Mouse (Mus musculus) C2C12 (cell line): Measurements from ENCODE around the gene Tmem131l. TPM values are rescaled to one million over a fixed set of nuclear protein-coding genes. Genes with fewer than 3 reads are reported as not detected.

Experiments used
- H3K27me3 ChIP-seq: one replicate; pipeline ENCODE4 v1.6.1; 2011; ENCODE audit not compliant: control insufficient read depth, insufficient read depth, insufficient read length
- H3K36me3 ChIP-seq: one replicate; pipeline ENCODE4 v1.6.1; 2011; ENCODE audit not compliant: control insufficient read depth, insufficient read depth
- H3K4me3 ChIP-seq: one replicate; pipeline ENCODE4 v1.5.1; 2011; ENCODE audit warnings: mild to moderate bottlenecking, control low read depth; ENCODE audit not compliant: poor library complexity, insufficient read depth, severe bottlenecking
- H3K79me2 ChIP-seq: one replicate; pipeline ENCODE4 v1.6.1; 2011; ENCODE audit not compliant: control insufficient read depth, insufficient read depth
- H3K79me3 ChIP-seq: one replicate; pipeline ENCODE4 v1.6.1; 2011; ENCODE audit warnings: low read depth, control low read depth
- H3ac ChIP-seq: one replicate; pipeline ENCODE3; 2011; ENCODE audit warnings: low read depth; ENCODE audit not compliant: control insufficient read depth, insufficient read length
- CEBPB ChIP-seq: IDR thresholded peaks from one replicate; pipeline ENCODE4 v1.6.1; 2011; ENCODE audit warnings: low read depth, mild to moderate bottlenecking, control low read depth, moderate library complexity
- CTCF ChIP-seq: IDR thresholded peaks from one replicate; pipeline ENCODE4 v1.5.1; 2011; ENCODE audit not compliant: control insufficient read depth, insufficient read depth, insufficient read length
- FOSL1 ChIP-seq: IDR thresholded peaks from one replicate; pipeline ENCODE4 v1.8.0; 2011; ENCODE audit warnings: mild to moderate bottlenecking, low read length; ENCODE audit not compliant: poor library complexity, insufficient read depth, severe bottlenecking
- MAX ChIP-seq: IDR thresholded peaks from one replicate; pipeline ENCODE4 v1.6.1; 2011; ENCODE audit warnings: mild to moderate bottlenecking, control low read depth
- MYOD1 ChIP-seq: IDR thresholded peaks from one replicate; pipeline ENCODE4 v1.6.1; 2011; ENCODE audit warnings: low read depth; ENCODE audit not compliant: control insufficient read depth, insufficient read length
- MYOG ChIP-seq: IDR thresholded peaks from one replicate; pipeline ENCODE4 v1.6.1; 2011; ENCODE audit not compliant: control insufficient read depth, insufficient read length; ENCODE audit errors: extremely low read depth
- USF1 ChIP-seq: IDR thresholded peaks from one replicate; pipeline ENCODE4 v1.6.1; 2011; ENCODE audit warnings: low read depth, mild to moderate bottlenecking, control low read depth, moderate library complexity
- polyA plus RNA-seq: library from polyadenylated mRNA; unstranded; fragments of >200 nt; fragmentation: generic; extraction: Trizol; gene quantifications from one replicate; pipeline ENCODE4 v1.2.1, GENCODE M21; 2012; ENCODE audit warnings: missing spikeins

Tmem131l gene
- polyA plus RNA-seq, 1 experiment, result 10.4 TPM

DNA sequence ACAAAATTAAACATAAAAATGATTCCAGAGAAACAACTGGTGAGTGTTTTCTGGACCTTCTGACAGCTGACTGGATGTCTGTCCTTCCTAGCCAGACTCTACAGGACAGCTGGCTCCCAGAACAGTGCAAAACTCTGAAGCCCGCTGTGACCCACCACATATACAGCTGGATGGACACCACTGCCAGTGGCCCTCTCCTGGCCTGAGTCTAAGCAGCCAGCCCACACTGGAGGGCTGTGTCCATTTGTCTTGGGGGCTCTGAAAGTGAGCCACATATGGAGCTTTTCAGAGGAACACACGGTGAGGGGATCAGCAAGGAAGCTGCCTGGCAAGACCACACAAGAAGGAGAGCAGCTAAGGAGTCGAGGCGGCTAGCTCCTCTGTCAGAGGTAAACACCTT is 51.8 kb downstream of the Tmem131l start:
- H3K4me3 ChIP-seq, result no peak overlapping the region
- H3K79me2 ChIP-seq, result peaks cover 7% of the 10 kb centered on the region
- peaks cover 5% of the 10 kb centered on the region for H3K79me3 ChIP-seq
- H3ac ChIP-seq, result no peak overlapping the region
- H3K36me3 ChIP-seq, result no peaks in the 10 kb centered on the region
- TF ChIP-seq CEBPB, result no peak
- TF ChIP-seq MYOD1, result no peak
- TF ChIP-seq FOSL1, result no peak
- no peak for TF ChIP-seq MYOG
- no peak for TF ChIP-seq USF1
- no peak for TF ChIP-seq CTCF
- TF ChIP-seq MAX, result no peak
- H3K27me3 ChIP-seq, result no peaks in the 10 kb centered on the region

DNA sequence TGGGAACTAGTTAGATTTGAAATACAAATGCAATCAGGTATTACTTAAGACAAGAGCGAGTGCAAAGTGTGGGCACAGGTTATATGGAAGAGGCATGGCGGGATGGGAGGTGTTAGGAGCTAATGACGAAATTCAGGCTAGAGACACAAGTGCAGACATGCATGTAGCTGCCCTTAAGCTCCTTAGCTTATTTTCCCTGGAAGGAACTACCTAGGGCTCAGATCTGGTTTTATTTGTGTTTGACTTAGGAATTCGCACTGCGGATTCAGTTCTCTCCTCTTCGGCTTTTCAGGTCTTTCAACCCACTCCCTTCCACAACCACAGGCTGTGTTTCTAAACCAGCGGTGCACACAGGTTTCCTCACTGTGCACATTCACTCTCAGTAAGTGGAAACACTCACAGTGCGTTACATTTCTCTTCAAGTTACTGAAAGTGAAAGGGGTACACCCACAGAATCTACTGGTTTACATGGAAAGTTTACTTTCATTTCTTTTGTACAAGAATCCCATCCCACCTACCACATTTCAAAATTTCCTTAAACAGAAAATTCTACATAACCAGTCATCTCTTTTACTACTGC is 52.4 kb downstream of the Tmem131l start:
- H3K27me3 ChIP-seq, result no peaks in the 10 kb centered on the region
- peaks cover 5% of the 10 kb centered on the region for H3K79me3 ChIP-seq
- H3K79me2 ChIP-seq, result peaks cover 7% of the 10 kb centered on the region
- H3K4me3 ChIP-seq, result no peak overlapping the region
- no peaks in the 10 kb centered on the region for H3K36me3 ChIP-seq
- no peak overlapping the region for H3ac ChIP-seq
- no peak for TF ChIP-seq CTCF
- TF ChIP-seq FOSL1, result no peak
- no peak for TF ChIP-seq USF1
- no peak for TF ChIP-seq MAX
- TF ChIP-seq CEBPB, result no peak
- TF ChIP-seq MYOG, result no peak
- no peak for TF ChIP-seq MYOD1

DNA sequence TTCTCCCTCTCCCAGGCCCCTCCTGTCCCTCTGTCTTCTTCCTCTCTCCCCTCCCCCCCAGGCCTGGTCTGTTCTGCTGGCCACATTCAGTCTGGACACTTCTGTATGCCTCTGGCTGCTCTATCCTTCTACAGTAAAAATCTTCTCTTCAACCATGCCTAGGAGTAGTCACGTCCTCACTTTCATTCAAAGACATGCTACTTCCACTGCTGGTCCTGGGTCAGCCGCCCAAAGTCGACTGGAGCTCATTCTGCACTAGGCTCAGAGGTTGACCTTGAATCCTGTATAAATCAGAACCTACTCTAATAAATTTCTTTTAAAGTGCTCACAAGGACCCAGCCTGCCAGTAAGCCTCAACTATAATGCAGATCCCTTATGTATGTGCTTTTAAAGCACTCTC is 53.2 kb downstream of the Tmem131l start:
- Histone ChIP-seq H3K4me3 (no peak overlapping the region), H3ac (no peak overlapping the region), H3K27me3 (no peaks in the 10 kb centered on the region), H3K36me3 (no peaks in the 10 kb centered on the region), H3K79me2 (peaks cover 7% of the 10 kb centered on the region), H3K79me3 (peaks cover 5% of the 10 kb centered on the region)
- no peak for TF ChIP-seq MYOG
- no peak for TF ChIP-seq USF1
- no peak for TF ChIP-seq MAX
- no peak for TF ChIP-seq FOSL1
- no peak for TF ChIP-seq CEBPB
- TF ChIP-seq CTCF, result no peak
- no peak for TF ChIP-seq MYOD1

GRCm38 (mm10) chr3:83985426-83985825 is 54.5 kb downstream of the Tmem131l start:
- Histone ChIP-seq H3K36me3 (no peaks in the 10 kb centered on the region), H3K4me3 (no peak overlapping the region), H3K79me2 (peaks cover 4% of the 10 kb centered on the region), H3ac (no peak overlapping the region), H3K79me3 (peaks cover 5% of the 10 kb centered on the region), H3K27me3 (no peaks in the 10 kb centered on the region)
- TF ChIP-seq MYOG (no peak), CEBPB (no peak), MAX (no peak), MYOD1 (no peak), FOSL1 (no peak), USF1 (no peak), CTCF (no peak)

DNA sequence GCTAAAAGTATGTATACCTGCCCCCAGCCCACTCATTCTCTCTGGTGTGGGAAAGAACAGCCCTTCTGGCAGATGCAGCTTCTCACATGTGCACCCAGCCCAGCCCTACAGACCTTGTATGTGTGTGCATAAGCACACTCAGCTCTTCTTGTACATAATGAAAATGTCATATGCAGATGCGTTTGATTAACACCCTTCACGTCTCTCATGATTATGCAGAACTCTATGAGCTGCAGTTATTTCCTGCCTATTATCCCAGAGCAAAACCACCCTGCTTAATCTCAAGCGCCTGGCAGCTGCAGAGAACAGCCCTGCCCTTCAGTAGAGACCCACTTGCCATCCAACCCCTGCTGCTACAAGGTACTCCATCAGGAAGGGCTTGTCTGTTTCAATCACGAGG is 55.6 kb downstream of the Tmem131l start:
- peaks cover 4% of the 10 kb centered on the region for H3K79me2 ChIP-seq
- H3K79me3 ChIP-seq, result peaks cover 2% of the 10 kb centered on the region
- H3K36me3 ChIP-seq, result no peaks in the 10 kb centered on the region
- no peak overlapping the region for H3K4me3 ChIP-seq
- no peaks in the 10 kb centered on the region for H3K27me3 ChIP-seq
- H3ac ChIP-seq, result no peak overlapping the region
- no peak for TF ChIP-seq MYOD1
- no peak for TF ChIP-seq USF1
- TF ChIP-seq MYOG, result no peak
- no peak for TF ChIP-seq CEBPB
- TF ChIP-seq FOSL1, result no peak
- TF ChIP-seq MAX, result no peak
- no peak for TF ChIP-seq CTCF

DNA sequence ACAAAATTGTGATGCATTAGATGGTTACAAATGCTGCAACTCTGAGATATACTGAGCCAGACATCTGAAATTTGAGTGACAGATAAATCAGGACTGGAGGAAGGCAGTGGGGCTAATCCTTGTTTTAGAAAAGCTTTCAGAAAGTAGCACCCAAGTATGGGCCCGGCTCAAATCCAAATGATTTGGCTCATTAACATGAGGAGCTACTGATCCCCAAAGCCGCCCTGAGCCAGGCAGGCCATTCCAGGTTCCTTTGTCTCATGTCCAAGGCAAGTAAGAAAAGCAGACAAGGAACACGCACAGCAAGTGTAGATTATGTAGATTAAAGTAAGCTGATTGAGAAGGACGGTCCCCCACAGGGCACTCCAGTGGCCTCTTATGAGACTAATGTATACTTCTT is 57.2 kb downstream of the Tmem131l start:
- Histone ChIP-seq H3K4me3 (no peak overlapping the region), H3K79me3 (peaks cover 1% of the 10 kb centered on the region), H3K79me2 (peaks cover 4% of the 10 kb centered on the region), H3ac (no peak overlapping the region), H3K27me3 (no peaks in the 10 kb centered on the region), H3K36me3 (no peaks in the 10 kb centered on the region)
- no peak for TF ChIP-seq MYOD1
- TF ChIP-seq MYOG, result no peak
- no peak for TF ChIP-seq MAX
- TF ChIP-seq CTCF, result no peak
- TF ChIP-seq USF1, result no peak
- TF ChIP-seq FOSL1, result no peak
- TF ChIP-seq CEBPB, result no peak
